Mouse (Mus musculus): ENCODE measurements around the gene Mrgbp. TPM values are rescaled to one million over a fixed set of nuclear protein-coding genes. Genes with fewer than 3 reads are reported as not detected.

The Mrgbp gene
- polyA plus RNA-seq, 1 experiment from 2014 or later, result 28.7 TPM

- H3K9me3 ChIP-seq (ENCODE audit: control insufficient read depth, low read length), result no peaks in the 10 kb centered on the region
- no peaks in the 10 kb centered on the region for H3K4me1 ChIP-seq (replicated peaks; ENCODE audit: control insufficient read depth, insufficient read depth, low read length)
- WGBS, result 63% methylated on average over 2 of the region's 2 CpGs
- no peak overlapping the region for H3K9ac ChIP-seq (ENCODE audit: low read length)
- no peak overlapping the region for H3K27ac ChIP-seq (ENCODE audit: low read length)
- no peak overlapping the region for H3K4me3 ChIP-seq (ENCODE audit: low read length)
- H3K4me2 ChIP-seq (ENCODE audit: low read depth, low read length), result no peak overlapping the region
- no peaks in the 10 kb centered on the region for H3K27me3 ChIP-seq (ENCODE audit: control insufficient read depth, insufficient read depth, low read depth, low read length)
- no peak for ATAC-seq (ENCODE audit: low read depth)
- no peaks in the 10 kb centered on the region for H3K36me3 ChIP-seq (ENCODE audit: control insufficient read depth, insufficient read depth, low read length)
Measured at GRCm38 (mm10) chr2:180611882-180612281, 30.8 kb downstream of the Mrgbp start.

Other genes with a start within 250 kb of the Mrgbp start
- gene Gata5, start 246.6 kb upstream of the Mrgbp start, polyA plus RNA-seq (2015; fragmentation: Nextera tagmentation; extraction: Ambion mirVana), result 23.2 and 25.3 TPM in 2 replicates
- gene Slco4a1, start 125.1 kb upstream of the Mrgbp start, polyA plus RNA-seq (2015; fragmentation: Nextera tagmentation; extraction: Ambion mirVana), result 0.98 and 1.2 TPM in 2 replicates
- 0.43 and 0.98 TPM in 2 replicates for gene Ntsr1, start 81.3 kb upstream of the Mrgbp start, polyA plus RNA-seq (2015; fragmentation: Nextera tagmentation; extraction: Ambion mirVana)
- gene Ogfr, start 7.9 kb downstream of the Mrgbp start, polyA plus RNA-seq (2015; fragmentation: Nextera tagmentation; extraction: Ambion mirVana), result 46.9 and 51.8 TPM in 2 replicates
- gene Col9a3, start 16.5 kb downstream of the Mrgbp start, polyA plus RNA-seq (2015; fragmentation: Nextera tagmentation; extraction: Ambion mirVana), result 36.9 and 38.3 TPM in 2 replicates
- gene Tcfl5, start 61.4 kb downstream of the Mrgbp start, polyA plus RNA-seq (2015; fragmentation: Nextera tagmentation; extraction: Ambion mirVana), result 0.15 TPM in 1 of 2 replicates, not detected in the other
- 27.6 and 28.2 TPM in 2 replicates for gene Dido1, start 128.7 kb downstream of the Mrgbp start, polyA plus RNA-seq (2015; fragmentation: Nextera tagmentation; extraction: Ambion mirVana)
- gene Gid8, start 128.8 kb downstream of the Mrgbp start, polyA plus RNA-seq (2015; fragmentation: Nextera tagmentation; extraction: Ambion mirVana), result 49.4 and 50.9 TPM in 2 replicates
- gene Slc17a9, start 144.0 kb downstream of the Mrgbp start, polyA plus RNA-seq (2015; fragmentation: Nextera tagmentation; extraction: Ambion mirVana), result 1.5 and 2.1 TPM in 2 replicates
- not detected in 2 replicates for gene Bhlhe23, start 195.6 kb downstream of the Mrgbp start, polyA plus RNA-seq (2015; fragmentation: Nextera tagmentation; extraction: Ambion mirVana)